Mouse (Mus musculus) layer of hippocampus, adult 11-12 months (tissue): ENCODE data around the gene Ispd.

ENCODE experiments used
- DNase-seq: peaks from one replicate; pipeline ENCODE4 v3.0.0; 2022; ENCODE audit warnings: low spot score

The Ispd gene

GRCm38 (mm10) chr12:36381441-36382340 lies at the start of gene Ispd, which contains the start of gene D630036H23Rik:
Ispd (plus strand) TSS chr12:36381450.
D630036H23Rik (minus strand) TSS chr12:36382181.
- peak; percentile 85 for DNase-seq

DNA sequence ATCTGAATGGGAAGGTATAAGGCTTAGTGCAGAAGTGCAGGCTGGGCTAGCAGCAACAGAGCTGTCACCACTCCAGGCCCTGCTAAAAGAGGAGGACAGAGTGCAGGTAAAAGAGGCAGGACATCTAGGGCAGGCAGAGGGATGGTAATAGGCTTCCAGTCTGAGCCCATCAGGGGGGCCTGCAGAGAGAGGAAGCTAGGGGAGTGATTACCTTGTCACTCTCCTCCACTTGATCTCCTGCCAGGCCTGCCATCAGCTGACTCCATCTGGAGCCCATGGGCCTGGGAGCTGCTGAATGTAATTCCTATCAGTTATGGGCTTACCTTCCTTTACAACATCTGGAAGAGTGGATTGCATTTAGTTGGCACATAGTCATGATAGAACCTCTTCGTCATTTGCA lies 48.6 kb upstream of the Ispd start:
- no peak for DNase-seq

DNA sequence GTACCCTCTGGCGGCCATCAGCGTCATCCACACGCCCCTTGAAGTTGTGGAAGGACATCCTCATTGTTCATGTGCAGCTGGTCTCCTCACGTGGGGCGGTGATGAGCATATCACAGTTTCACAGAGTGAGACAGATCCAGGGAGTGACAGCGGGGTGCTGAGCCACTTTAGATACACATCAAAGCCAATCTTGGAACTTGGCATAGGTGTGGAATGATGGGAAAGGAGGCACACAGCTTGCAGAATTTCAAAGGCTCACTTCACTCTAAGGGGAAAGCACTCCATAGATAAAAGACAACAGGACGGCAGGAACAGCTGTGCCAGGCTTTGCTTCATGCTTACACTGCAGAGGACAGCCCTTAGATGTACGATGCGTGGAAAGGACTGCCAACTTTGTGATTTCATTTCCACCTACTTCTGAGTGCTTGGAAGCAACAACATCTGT lies 47.4 kb upstream of the Ispd start:
- DNase-seq, result peak; percentile 8

GRCm38 (mm10) chr12:36344131-36344530 lies 37.1 kb upstream of the Ispd start:
- no peak for DNase-seq

GRCm38 (mm10) chr12:36360064-36360463 lies 21.2 kb upstream of the Ispd start:
- no peak for DNase-seq

DNA sequence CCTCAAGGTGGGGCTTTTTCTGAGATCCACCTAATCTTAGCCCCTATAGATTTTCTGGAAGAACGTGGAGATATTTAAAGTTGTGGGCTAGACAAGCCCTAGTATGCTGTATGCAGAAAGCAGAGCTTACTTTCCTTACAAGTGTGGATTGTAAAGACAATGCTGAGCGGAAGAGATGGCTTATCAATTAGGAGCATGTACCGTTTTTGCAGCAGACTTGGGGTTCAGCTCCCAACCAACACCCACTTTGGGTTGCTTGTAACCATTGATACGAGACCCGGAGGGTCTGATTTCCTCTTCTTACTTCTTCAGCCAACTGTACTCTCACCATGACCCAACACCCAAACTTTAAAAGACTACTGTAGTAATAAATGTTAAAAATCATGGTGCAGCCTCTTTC lies 20.6 kb upstream of the Ispd start:
- no peak for DNase-seq

DNA sequence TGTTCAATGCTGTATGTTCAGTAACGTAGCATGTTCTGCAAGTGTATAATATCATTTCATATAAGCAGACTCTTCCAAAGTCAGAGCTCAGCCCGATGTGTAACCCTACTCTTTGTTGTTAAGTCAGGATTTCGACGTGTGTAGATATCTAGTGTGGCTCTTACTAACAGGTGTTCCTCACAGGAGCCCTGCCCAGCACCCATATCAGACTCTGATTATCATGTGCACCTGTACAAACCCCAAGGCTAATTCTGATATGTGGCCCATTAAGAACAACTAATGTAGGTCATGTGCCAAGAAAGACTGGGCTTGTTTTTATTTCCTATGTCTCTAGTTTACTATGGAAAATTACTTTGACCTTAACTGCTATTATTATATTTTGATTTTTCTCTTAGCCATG lies 17.2 kb upstream of the Ispd start:
- DNase-seq, result no peak

DNA sequence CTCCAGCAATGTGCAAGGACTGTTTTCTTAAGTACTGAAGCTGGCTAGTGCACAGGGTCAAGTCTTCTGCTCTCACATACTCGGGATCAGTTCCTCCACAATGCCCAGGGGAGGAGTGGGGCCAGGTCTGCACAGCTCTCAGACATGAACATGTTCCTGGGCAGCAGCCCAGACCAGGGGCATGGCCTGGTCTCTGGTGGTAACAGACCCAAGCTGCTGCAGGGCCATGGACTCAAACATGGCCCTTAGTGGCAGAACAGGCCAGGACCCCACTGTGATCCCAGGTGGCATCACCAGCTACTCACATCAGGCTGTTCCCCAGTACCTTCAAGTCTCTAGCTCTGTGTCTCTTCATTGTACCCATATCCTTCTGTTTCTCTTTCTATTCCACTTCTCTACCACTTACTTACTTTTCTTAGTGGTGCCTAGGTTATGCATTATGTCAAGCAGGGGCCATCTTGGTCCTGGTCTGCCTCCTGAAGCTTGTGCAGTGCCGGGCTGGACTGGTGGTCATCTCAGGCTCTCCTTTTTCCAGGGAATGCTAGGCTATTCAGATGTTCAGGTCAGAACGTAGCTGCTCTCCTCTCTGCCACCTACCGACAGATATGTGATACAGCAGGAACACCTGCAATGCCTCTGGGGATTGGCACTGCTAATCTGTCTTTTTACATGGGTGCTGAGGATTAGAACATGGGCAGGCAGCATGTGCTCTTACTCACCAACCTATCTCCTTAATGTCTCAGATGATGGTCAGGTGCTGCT lies 7.8 kb upstream of the Ispd start:
- no peak for DNase-seq

DNA sequence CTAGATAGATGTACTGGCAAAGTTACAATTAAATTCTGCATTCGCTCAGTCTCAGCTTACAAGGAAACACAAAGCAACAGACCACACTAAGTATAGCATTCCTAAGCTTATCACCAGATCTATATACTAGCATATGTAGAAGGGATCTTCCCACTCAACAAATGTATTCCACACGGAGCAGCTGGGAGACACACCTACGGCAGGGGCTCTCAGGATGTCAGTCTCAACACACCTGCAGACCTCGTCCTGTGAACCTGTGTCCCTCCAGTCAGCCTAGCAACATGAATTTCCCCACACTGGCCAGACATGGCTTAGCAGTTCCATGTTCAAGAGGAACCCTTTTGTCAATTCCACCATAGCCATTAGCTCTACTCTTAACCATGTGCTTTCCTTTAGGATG lies 4.9 kb upstream of the Ispd start:
- peak; percentile 11 for DNase-seq

GRCm38 (mm10) chr12:36380254-36380653 lies 996 bp upstream of the Ispd start:
- no peak for DNase-seq

DNA sequence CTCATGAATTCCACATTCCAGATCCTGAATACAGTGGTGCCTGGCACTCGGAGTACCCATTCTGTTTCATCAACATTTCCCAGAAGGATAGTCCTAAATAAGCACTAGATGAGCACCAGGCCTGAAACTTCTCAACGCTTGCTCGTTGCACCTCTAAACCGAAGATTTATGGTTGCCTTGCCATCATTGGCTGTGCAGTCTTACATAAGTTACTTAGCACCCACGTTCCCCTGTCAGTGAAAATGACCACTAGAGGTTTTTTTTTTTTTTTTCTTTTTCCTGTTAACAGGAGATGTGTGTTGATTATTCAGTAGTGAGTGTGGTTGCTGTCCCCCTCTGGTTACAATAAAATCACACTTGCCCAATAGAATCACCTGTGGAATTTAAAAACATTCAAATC lies 444 bp upstream of the Ispd start:
- DNase-seq, result no peak

DNA sequence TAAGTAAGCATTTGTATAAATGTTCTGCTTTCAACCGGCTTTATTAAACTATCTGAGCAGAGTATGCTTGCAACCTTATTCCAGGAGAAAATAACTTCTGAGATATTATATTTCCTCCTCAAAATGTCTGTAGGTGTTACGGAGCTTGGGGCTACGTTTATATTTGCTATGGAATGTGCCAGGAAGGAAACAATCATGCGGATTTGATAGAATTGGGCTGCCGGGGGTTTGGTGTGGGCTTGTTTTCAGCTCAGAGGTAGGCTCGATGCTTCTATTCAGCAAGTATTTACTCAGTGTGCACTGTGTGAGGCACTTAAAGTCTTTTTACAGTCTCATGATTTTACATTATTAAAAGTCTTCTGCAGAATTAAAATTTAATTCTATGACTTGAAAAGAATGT lies 4.1 kb downstream of the Ispd start:
- no peak for DNase-seq

- DNase-seq, result no peak
Measured at GRCm38 (mm10) chr12:36386991-36387390, 5.7 kb downstream of the Ispd start.

DNA sequence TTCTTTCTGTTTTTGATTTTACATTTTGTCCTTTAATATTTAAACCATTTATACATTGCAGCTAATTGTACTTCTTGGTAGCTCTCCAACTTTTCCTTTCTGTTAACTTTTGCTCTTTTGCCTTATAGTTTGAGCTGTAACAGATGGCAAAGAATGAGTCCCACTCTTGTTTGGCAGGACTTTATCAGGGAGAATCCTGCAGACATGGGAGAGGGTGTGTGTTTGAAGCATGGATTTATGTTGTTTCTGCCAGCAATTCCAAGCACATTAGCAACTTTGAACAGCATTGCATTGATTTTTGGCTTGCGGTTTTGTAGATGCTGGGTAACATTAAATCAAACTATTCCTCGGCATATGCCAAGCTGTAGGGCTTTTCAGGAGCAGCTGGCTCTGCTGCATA lies 13.9 kb downstream of the Ispd start:
- DNase-seq, result peak; percentile 21

GRCm38 (mm10) chr12:36423677-36424076 lies 42.4 kb downstream of the Ispd start:
- DNase-seq, result no peak

DNA sequence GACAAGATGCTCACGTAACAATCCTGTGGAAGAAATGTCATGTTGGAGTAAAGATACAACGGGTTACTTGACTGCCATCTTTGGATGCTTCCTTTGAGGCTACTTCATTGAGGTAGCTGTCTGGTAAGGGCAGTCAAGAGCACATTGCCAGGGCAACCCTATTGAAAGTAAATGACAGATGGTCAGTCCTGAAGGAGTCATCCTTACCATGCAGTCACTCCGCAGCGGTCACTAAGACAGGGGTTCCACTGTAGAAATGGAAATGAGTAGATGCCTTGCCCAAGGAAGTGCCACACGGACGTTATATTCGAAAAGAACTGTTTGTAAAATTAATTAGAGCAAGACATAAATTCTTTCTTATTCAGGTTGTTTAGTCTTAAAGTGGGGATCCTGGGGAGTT lies 44.0 kb downstream of the Ispd start:
- DNase-seq, result no peak

GRCm38 (mm10) chr12:36426163-36427045 lies 45.2 kb downstream of the Ispd start:
- DNase-seq, result no peak

- DNase-seq, result no peak
Measured at GRCm38 (mm10) chr12:36436956-36437355, 55.7 kb downstream of the Ispd start.

GRCm38 (mm10) chr12:36439396-36439795 lies 58.1 kb downstream of the Ispd start:
- DNase-seq, result no peak

GRCm38 (mm10) chr12:36456002-36456401 lies 74.8 kb downstream of the Ispd start:
- DNase-seq, result no peak

DNA sequence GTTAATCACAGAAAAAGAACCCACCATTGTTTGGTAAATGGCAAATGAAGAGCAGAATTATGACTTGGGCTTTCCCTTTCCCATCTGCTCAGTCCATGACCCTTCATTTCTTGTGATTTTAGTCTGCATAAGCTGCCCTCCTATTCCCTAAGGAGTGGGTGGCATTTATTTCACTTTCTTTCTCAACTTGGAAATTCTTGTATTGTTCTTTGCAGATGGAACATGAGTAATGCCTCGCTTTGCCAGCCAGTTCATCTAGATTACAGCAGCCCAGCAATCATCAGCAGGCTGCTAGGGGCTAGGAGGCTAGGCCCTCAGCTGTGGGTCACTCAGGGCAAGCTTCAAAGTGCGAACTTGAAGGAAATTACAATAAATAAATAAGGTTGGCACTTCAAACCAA lies 76.5 kb downstream of the Ispd start:
- no peak for DNase-seq
